Mouse (Mus musculus) heart, adult 2 months (tissue): ENCODE data around the gene Fkbp5.

ENCODE experiments used
- CTCF ChIP-seq: fragments of 200-600 bp; IDR thresholded peaks from 2 replicates; pipeline ENCODE4 v1.8.1; 2022; ENCODE audit warnings: antibody characterized with exemption, mild to moderate bottlenecking, moderate library complexity
- EP300 ChIP-seq: fragments of 200-500 bp; IDR thresholded peaks from 2 replicates; pipeline ENCODE4 v1.6.1; 2011; ENCODE audit warnings: low read depth, low read length, control low read depth; ENCODE audit not compliant: insufficient read depth
- POLR2A ChIP-seq: fragments of 200-500 bp; IDR thresholded peaks from 2 replicates; pipeline ENCODE4 v1.6.1; 2011; ENCODE audit warnings: mild to moderate bottlenecking, low read depth, low read length, control low read depth; ENCODE audit not compliant: insufficient read depth

GRCm38 (mm10) chr17:28363507-28363906, 153.8 kb downstream of the Fkbp5 start:
- no peak for TF ChIP-seq CTCF
- no peak for TF ChIP-seq POLR2A
- no peak for TF ChIP-seq EP300
